Mouse (Mus musculus): ENCODE data around the gene Zfp597.

The Zfp597 gene

GRCm38 (mm10) chr16:3884201-3885064 is at the start of gene Zfp597, which contains the start of gene Gm20695:
Gene Zfp597 (minus strand): TSS chr16:3884561.
Gene Gm20695 (plus strand): TSS chr16:3884648.
- peak; percentile 96 to 97 for DNase-seq

DNA sequence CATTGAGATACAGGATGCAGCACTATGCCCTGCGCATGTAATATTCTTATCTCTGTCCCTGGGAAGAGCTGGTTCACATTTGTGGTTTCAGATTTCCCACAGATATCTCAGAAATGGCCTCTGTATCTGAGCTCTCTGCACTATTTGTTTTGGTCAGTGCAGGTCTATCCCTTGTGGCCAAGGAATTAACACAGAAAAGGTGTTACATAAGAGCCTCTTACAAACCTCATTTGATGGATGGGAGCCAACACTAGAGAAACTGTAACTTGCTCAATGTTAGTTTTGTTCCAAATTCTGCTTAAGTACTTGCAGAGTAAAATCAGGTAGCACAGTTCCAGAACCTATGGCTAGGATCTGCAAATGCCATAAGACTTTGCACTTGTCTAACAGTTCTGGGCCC is 49.7 kb upstream of the Zfp597 start:
- no peak for DNase-seq

- DNase-seq, result no peak
Observed at GRCm38 (mm10) chr16:3933536-3933935, 49.2 kb upstream of the Zfp597 start.

- DNase-seq, result no peak
Observed at GRCm38 (mm10) chr16:3929151-3929550, 44.8 kb upstream of the Zfp597 start.

- no peak for DNase-seq
Observed at GRCm38 (mm10) chr16:3928582-3928981, 44.2 kb upstream of the Zfp597 start.

GRCm38 (mm10) chr16:3923966-3924365 is 39.6 kb upstream of the Zfp597 start:
- no peak for DNase-seq

DNA sequence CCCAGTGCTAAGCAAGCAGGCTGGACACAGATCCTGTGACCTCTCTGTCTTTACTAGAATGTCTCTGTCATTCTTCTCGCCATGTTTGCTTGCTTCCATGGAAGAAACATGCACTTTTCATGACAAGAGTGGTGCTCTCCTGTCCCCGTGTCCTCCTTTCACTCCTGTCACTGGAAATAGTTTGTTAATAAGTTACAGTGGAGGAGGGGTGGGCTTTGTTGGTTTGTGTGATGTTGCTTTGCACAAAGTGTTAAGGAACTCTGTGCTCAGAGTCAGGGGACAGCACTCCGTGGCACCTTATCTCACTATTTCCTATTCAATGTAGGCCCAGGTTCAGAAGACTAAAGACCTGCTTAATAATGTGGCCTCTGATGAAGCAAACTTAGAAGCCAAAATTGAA is 39.2 kb upstream of the Zfp597 start:
- no peak for DNase-seq

GRCm38 (mm10) chr16:3920756-3921155 is 36.4 kb upstream of the Zfp597 start:
- no peak for DNase-seq

- DNase-seq, result no peak
Observed at GRCm38 (mm10) chr16:3909118-3909517, 24.8 kb upstream of the Zfp597 start.

GRCm38 (mm10) chr16:3908537-3909111 is 24.3 kb upstream of the Zfp597 start, which contains the start of the genes 1700037C18Rik and Cluap1:
Gene 1700037C18Rik (minus strand): TSS chr16:3908689.
Gene Cluap1 (plus strand): TSS chr16:3908801.
- peak; percentile 95 for DNase-seq

DNA sequence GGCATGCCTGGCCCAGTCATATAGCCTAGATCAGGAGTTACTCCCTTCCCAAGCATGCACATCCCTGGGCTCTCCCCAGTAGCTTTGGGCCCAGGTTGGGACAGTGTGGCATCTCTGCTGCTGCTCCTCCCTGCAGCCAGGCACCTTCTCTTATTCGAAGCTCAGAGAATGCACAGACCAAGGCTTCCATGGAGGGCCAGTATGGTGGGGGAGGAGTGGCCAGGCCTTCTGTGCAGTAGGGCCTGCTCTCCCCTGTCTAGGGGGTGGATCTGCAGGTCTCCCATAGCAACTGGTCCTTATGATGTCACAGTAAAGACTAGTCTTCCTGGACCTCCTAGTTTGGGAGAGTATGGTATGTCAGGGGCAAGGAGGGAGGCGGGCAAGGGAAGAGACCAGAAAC is 23.1 kb upstream of the Zfp597 start:
- no peak for DNase-seq

DNA sequence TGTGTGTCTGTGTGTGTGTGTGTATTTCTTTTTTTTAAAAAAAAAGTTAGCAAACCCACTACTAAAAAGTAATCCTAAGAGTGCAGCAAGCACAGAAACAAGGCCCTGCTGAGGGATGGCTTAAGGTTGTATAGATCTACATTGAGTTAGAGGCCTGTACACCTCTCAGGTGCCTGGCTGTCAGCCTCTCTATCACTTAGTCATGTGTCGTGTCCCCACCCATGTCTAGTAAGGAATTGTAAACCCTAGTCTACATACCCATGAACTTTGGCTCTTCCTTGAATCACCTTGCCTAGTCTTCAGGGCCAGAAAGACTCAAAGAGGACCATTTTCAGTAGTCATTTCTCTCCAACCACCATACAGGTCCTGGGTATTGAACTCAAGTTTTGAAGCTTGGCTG is 12.2 kb upstream of the Zfp597 start:
- no peak for DNase-seq

- DNase-seq, result no peak
Observed at GRCm38 (mm10) chr16:3896046-3896445, 11.7 kb upstream of the Zfp597 start.

DNA sequence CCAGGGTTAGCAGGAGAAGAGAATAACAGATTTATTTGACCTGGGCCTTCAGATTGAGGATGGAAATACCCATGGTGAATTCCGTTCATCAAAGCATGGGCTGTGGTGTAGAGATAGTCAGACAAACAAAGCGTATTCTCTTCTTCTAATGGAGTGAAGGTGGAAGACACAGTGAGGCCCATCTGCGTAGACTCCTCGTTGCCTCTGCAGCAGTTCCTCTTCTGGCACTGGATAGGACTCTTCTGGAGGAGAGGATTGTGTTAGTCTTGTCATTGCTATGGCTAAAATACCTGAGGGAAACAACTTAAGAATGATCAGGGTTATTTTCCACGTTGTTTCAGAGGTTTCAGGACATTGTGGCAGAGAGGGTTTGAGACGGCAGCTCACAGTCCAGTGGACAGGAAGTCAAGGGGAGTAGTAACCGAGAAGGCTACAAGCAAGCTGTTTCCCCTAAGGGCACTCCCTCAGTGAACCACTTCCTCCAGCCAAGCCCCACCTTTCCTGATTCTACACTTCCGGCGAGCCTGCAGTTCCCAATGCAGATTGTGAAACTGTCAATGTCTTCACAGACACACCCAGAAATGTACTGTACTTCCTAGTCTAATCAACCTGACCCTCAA is 10.9 kb upstream of the Zfp597 start:
- no peak for DNase-seq

GRCm38 (mm10) chr16:3893739-3894138 is 9.4 kb upstream of the Zfp597 start:
- DNase-seq, result no peak

- no peak for DNase-seq
Observed at GRCm38 (mm10) chr16:3891621-3892295, 7.4 kb upstream of the Zfp597 start.

- no peak for DNase-seq
Observed at GRCm38 (mm10) chr16:3885065-3885670, 807 bp upstream of the Zfp597 start.

DNA sequence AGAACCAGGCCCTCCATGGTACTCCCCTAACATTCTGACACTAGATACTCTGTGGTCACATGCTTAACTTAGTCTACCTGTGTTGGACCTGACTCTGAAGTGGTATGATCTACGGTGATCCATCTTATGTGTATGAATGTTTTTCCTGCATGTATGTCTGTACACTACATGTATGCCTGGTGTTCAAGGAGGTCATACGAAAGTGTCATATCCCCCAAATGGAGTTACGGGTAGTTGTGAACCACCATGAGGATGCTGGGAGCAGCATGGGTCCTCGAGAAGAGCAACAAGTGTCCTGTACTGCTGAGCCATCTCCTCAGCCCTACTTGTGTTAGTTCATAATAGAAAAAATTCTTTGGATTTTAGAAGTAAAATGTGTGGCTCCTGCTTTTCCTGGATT is 8.0 kb downstream of the Zfp597 start:
- DNase-seq, result no peak

- DNase-seq, result peak; percentile 89 to 91
Observed at GRCm38 (mm10) chr16:3872216-3873047, 11.9 kb downstream of the Zfp597 start, which contains the start of gene Naa60. Gene Naa60 (plus strand): TSS chr16:3872375.

- DNase-seq, result no peak
Observed at GRCm38 (mm10) chr16:3871815-3872214, 12.5 kb downstream of the Zfp597 start.

DNA sequence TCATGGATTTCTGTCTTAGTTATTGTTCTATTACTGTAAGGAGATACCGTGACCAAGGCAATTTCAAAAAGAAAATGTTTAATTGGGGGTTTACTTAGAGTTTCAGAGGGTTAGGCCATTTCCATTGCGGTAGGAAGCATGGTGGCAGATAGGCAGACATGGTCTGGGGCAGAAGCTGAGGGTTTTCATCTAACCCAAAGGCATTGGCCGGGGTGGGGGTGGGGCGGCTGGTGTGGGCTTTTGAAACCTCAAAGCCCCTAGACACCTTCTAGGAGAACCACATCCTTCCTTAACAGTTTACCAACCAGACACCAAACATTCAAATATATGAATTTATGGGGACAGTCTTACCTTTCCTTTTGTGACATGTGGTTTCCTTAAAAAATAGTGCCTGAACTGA is 25.1 kb downstream of the Zfp597 start:
- no peak for DNase-seq

- no peak for DNase-seq
Observed at GRCm38 (mm10) chr16:3855776-3856175, 28.6 kb downstream of the Zfp597 start.
